ENCODE assay signal across 13 mouse cellular contexts in the genomic region with DNA sequence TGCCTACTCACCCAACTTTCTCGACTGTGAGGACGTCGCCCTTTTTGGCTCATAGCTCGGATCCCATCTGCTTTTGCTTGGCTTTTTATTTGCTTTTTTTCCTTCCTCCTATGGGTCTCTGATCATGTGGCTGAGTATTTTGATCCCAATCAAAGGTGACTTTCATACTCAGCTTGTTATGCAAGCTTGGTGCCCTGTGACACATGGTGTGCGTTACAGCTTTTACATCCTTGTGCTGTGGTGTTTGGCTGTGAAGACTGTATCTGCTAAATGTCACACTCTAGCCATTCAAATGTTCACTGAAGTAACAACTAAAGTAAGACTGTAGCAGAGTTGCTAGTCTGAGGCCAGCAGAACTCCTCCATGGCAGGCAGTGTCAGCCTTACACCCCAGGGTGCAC.
DNase-seq lines count a peak whose midpoint lies in the region; ATAC-seq and TF ChIP-seq lines count a peak whose summit lies in the region.
"Had no signal": no experiment of that assay in that cellular context is flagged by ENCODE, and none has a peak within 500 bp of the region (broad histone marks: within the 10 kb centered on the region; RNA-seq: fewer than 3 reads in every experiment).

No protein-coding gene starts in this region.

- DNase-seq in gastrocnemius, adult 2 months, result no peak
- DNase-seq in gastrocnemius, postnatal 25 days, result no peak
- DNase-seq in kidney, adult 9 months, result peak; percentile 36
- DNase-seq in kidney, adult 8-10 months, result no peak
- peak; percentile 35 for DNase-seq in brain, adult 2 months (ENCODE audit: low read depth, low spot score)
- no peak for DNase-seq in embryonic facial prominence, embryonic 14.5 days (ENCODE audit: low spot score)
- DNase-seq in adrenal gland, postnatal 10 days, result no peak
- DNase-seq: cerebellum, postnatal 36 days; gastrocnemius, postnatal 36 days had no signal

- ATAC-seq in embryonic facial prominence, embryonic 14.5 days (ENCODE audit: low read depth), result no peak
- ATAC-seq: midbrain, embryonic 15.5 days had no signal

- WGBS in embryonic facial prominence, embryonic 14.5 days, result 23% methylated on average over 5 of the region's 5 CpGs

- peak overlapping the region; percentile 88 for H3K27ac ChIP-seq in gastrocnemius, adult 2 months
- peak overlapping the region; percentile 75 for H3K27ac ChIP-seq in embryonic facial prominence, embryonic 14.5 days (replicated peaks; ENCODE audit: low read depth, low read length)
- H3K27ac ChIP-seq: hindbrain, embryonic 12.5 days; macrophage; midbrain, embryonic 15.5 days; neural tube, embryonic 13.5 days had no signal

- intact Hi-C loops in gastrocnemius, adult 2 months (cut with DNase I), result no loop called here

- no peak overlapping the region for H3K4me2 ChIP-seq in embryonic facial prominence, embryonic 14.5 days (ENCODE audit: low read depth, low read length)
- H3K4me2 ChIP-seq: hindbrain, embryonic 12.5 days; midbrain, embryonic 15.5 days; neural tube, embryonic 13.5 days had no signal

- H3K9me3 ChIP-seq in embryonic facial prominence, embryonic 14.5 days (ENCODE audit: control insufficient read depth, low read length), result no peaks in the 10 kb centered on the region
- H3K9me3 ChIP-seq: hindbrain, embryonic 12.5 days; midbrain, embryonic 15.5 days; neural tube, embryonic 13.5 days had no signal

- H3K4me3 ChIP-seq in gastrocnemius, adult 2 months, result no peak overlapping the region
- H3K4me3 ChIP-seq in embryonic facial prominence, embryonic 14.5 days (ENCODE audit: low read depth, low read length), result no peak overlapping the region
- H3K4me3 ChIP-seq: hindbrain, embryonic 12.5 days; midbrain, embryonic 15.5 days; neural tube, embryonic 13.5 days had no signal

- no peaks in the 10 kb centered on the region for H3K27me3 ChIP-seq in embryonic facial prominence, embryonic 14.5 days (replicated peaks; ENCODE audit: control insufficient read depth, insufficient read depth, low read length)
- H3K27me3 ChIP-seq: hindbrain, embryonic 12.5 days; midbrain, embryonic 15.5 days; neural tube, embryonic 13.5 days had no signal

- H3K9ac ChIP-seq in embryonic facial prominence, embryonic 14.5 days (ENCODE audit: low read depth, low read length), result no peak overlapping the region
- H3K9ac ChIP-seq: hindbrain, embryonic 12.5 days; midbrain, embryonic 15.5 days; neural tube, embryonic 13.5 days had no signal

- no peak for TF ChIP-seq CTCF in gastrocnemius, adult 2 months (IDR thresholded peaks at IDR 0.05)

- H3K4me1 ChIP-seq in embryonic facial prominence, embryonic 14.5 days (ENCODE audit: control insufficient read depth, insufficient read depth, low read length), result peaks cover 22% of the 10 kb centered on the region

- no peaks in the 10 kb centered on the region for H3K36me3 ChIP-seq in embryonic facial prominence, embryonic 14.5 days (ENCODE audit: control insufficient read depth, insufficient read depth, low read length)
- H3K36me3 ChIP-seq: hindbrain, embryonic 12.5 days; midbrain, embryonic 15.5 days; neural tube, embryonic 13.5 days had no signal

Comparison
In these comparisons a context has a peak if more than half of its experiments do, and no peak if none do; other contexts are left out.
1. DNase-seq: peak in kidney, adult 9 months (single experiment) and brain, adult 2 months (single experiment); none in gastrocnemius, adult 2 months (single experiment), gastrocnemius, postnatal 25 days (single experiment), kidney, adult 8-10 months (0 of 2), embryonic facial prominence, embryonic 14.5 days (single experiment) and adrenal gland, postnatal 10 days (single experiment).